Mouse (Mus musculus): ENCODE measurements around the gene Ffar4.

GRCm38 (mm10) chr19:38082931-38083525, 13.8 kb upstream of the Ffar4 start:
- TF ChIP-seq POLR2A (IDR thresholded peaks at IDR 0.05; ENCODE audit: control insufficient read depth in 1 of 2, insufficient read depth in 1 of 2, low read depth in 1 of 2, low read length in 2 of 2, poor library complexity in 1 of 2) (no peak), CHD2 (IDR thresholded peaks at IDR 0.05; ENCODE audit: low read length) (no peak), CTCF (IDR thresholded peaks at IDR 0.05 in 2 of 3, conservative IDR thresholded peaks at IDR 0.05 in 1 of 3; ENCODE audit: control insufficient read depth in 1 of 3, insufficient read depth in 1 of 3, low read depth in 2 of 3, low read length in 3 of 3, poor library complexity in 1 of 3, severe bottlenecking in 1 of 3) (no peak), EP300 (IDR thresholded peaks at IDR 0.05; ENCODE audit: low read depth in 1 of 2, low read length in 2 of 2) (no peak), BHLHE40 (IDR thresholded peaks at IDR 0.05; ENCODE audit: borderline replicate concordance, low read depth, low read length) (no peak), MAZ (IDR thresholded peaks at IDR 0.05; ENCODE audit: low read depth, low read length) (no peak), MEF2A (IDR thresholded peaks at IDR 0.05; ENCODE audit: extremely low read depth, insufficient replicate concordance, low read depth, low read length, poor library complexity, severe bottlenecking) (no peak), POLR2AphosphoS2 (IDR thresholded peaks at IDR 0.05; ENCODE audit: low read length) (no peak)
